In genomic region chr15:81932951-81933470, GRCm38 (mm10) we compare ENCODE assay signal across 10 mouse cellular contexts. TPM values are rescaled to one million over a fixed set of nuclear protein-coding genes. Genes with fewer than 3 reads are reported as not detected.
A peak's percentile ranks its signal among the peaks of the same experiment; 100 is the strongest.
DNase-seq lines count a peak whose midpoint lies in the region; ATAC-seq and TF ChIP-seq lines count a peak whose summit lies in the region.
"Had no signal": no experiment of that assay in that cellular context is flagged by ENCODE, and none has a peak within 500 bp of the region (broad histone marks: within the 10 kb centered on the region; RNA-seq: fewer than 3 reads in every experiment).

No protein-coding gene starts in this region.

- peaks cover 16% of the 10 kb centered on the region for H3K4me1 ChIP-seq in intestine, embryonic 14.5 days (replicated peaks; ENCODE audit: control insufficient read depth, insufficient read depth, low read length)
- 0 out of 2 replicates have a peak, but pooled peaks cover 2% of the 10 kb centered on the region for H3K4me1 ChIP-seq in intestine, postnatal 0 days (replicated peaks; ENCODE audit: control insufficient read depth, insufficient read depth, low read length)
- peaks cover 29% of the 10 kb centered on the region for H3K4me1 ChIP-seq in kidney, postnatal 0 days (replicated peaks; ENCODE audit: insufficient read depth, low read length)
- H3K4me1 ChIP-seq in midbrain, postnatal 0 days (ENCODE audit: insufficient read depth, low read length), result peaks cover 4% of the 10 kb centered on the region; the same call in 1 of the 2 replicates

- H3K36me3 ChIP-seq in intestine, embryonic 14.5 days (ENCODE audit: control insufficient read depth, insufficient read depth, low read length), result no peaks in the 10 kb centered on the region
- H3K36me3 ChIP-seq in intestine, postnatal 0 days (ENCODE audit: control insufficient read depth, insufficient read depth), result no peaks in the 10 kb centered on the region
- H3K36me3 ChIP-seq in kidney, postnatal 0 days (ENCODE audit: insufficient read depth, low read length), result no peaks in the 10 kb centered on the region
- no peaks in the 10 kb centered on the region for H3K36me3 ChIP-seq in midbrain, postnatal 0 days (ENCODE audit: insufficient read depth, low read length)
- H3K36me3 ChIP-seq: G1E; lung, embryonic 15.5 days had no signal

- H3K27me3 ChIP-seq in intestine, embryonic 14.5 days (replicated peaks; ENCODE audit: control insufficient read depth, insufficient read depth, low read length), result no peaks in the 10 kb centered on the region
- H3K27me3 ChIP-seq in intestine, postnatal 0 days (replicated peaks; ENCODE audit: control insufficient read depth, insufficient read depth, low read length), result peaks cover 8% of the 10 kb centered on the region; the same call in 1 of the 2 replicates
- no peaks in the 10 kb centered on the region for H3K27me3 ChIP-seq in kidney, postnatal 0 days (ENCODE audit: insufficient read depth, low read length)
- no peaks in the 10 kb centered on the region for H3K27me3 ChIP-seq in midbrain, postnatal 0 days (ENCODE audit: insufficient read depth, low read length)

- peak overlapping the region; percentile 20; the same call in 1 of the 2 replicates for H3K9ac ChIP-seq in intestine, embryonic 14.5 days (ENCODE audit: low read length)
- no peak overlapping the region for H3K9ac ChIP-seq in intestine, postnatal 0 days (ENCODE audit: low read depth, low read length)
- H3K9ac ChIP-seq in kidney, postnatal 0 days (ENCODE audit: low read depth, low read length), result peak overlapping the region; percentile 27; the same call in 1 of the 2 replicates
- no peak overlapping the region for H3K9ac ChIP-seq in midbrain, postnatal 0 days (replicated peaks; ENCODE audit: low read length, poor library complexity, severe bottlenecking)
- H3K9ac ChIP-seq: lung, embryonic 15.5 days had no signal

- H3K4me3 ChIP-seq in intestine, embryonic 14.5 days (ENCODE audit: low read depth, low read length), result no peak overlapping the region
- H3K4me3 ChIP-seq in intestine, postnatal 0 days (ENCODE audit: low read depth, low read length), result no peak overlapping the region
- no peak overlapping the region for H3K4me3 ChIP-seq in kidney, postnatal 0 days (replicated peaks; ENCODE audit: low read depth, low read length)
- H3K4me3 ChIP-seq in midbrain, postnatal 0 days (ENCODE audit: low read depth, low read length), result no peak overlapping the region
- H3K4me3 ChIP-seq: lung, embryonic 15.5 days had no signal

- peak overlapping the region; percentile 60; the same call in 1 of the 2 replicates for H3K27ac ChIP-seq in intestine, embryonic 14.5 days (ENCODE audit: low read depth)
- no peak overlapping the region for H3K27ac ChIP-seq in intestine, postnatal 0 days (ENCODE audit: low read depth, low read length)
- H3K27ac ChIP-seq in kidney, postnatal 0 days, result peak overlapping the region; percentile 77
- no peak overlapping the region for H3K27ac ChIP-seq in midbrain, postnatal 0 days (ENCODE audit: low read depth, low read length)
- H3K27ac ChIP-seq: lung, embryonic 15.5 days had no signal

- no peaks in the 10 kb centered on the region for H3K9me3 ChIP-seq in intestine, embryonic 14.5 days (ENCODE audit: control insufficient read depth, low read length)
- no peaks in the 10 kb centered on the region for H3K9me3 ChIP-seq in intestine, postnatal 0 days (ENCODE audit: control insufficient read depth)
- H3K9me3 ChIP-seq in kidney, postnatal 0 days (replicated peaks; ENCODE audit: low read length), result no peaks in the 10 kb centered on the region
- no peaks in the 10 kb centered on the region for H3K9me3 ChIP-seq in midbrain, postnatal 0 days (ENCODE audit: low read length)
- H3K9me3 ChIP-seq: G1E; lung, embryonic 15.5 days had no signal

- no peak for TF ChIP-seq CTCF in intestine, postnatal 0 days (IDR thresholded peaks at IDR 0.05; ENCODE audit: low read depth)
- TF ChIP-seq CTCF in kidney, postnatal 0 days (IDR thresholded peaks at IDR 0.05; ENCODE audit: low read depth), result no peak
- TF ChIP-seq CTCF in midbrain, postnatal 0 days (IDR thresholded peaks at IDR 0.05), result no peak

- 0 out of 2 replicates have a peak overlapping the region, but pooled peaks have one; percentile 16 for H3K4me2 ChIP-seq in intestine, embryonic 14.5 days (ENCODE audit: low read length)
- H3K4me2 ChIP-seq in intestine, postnatal 0 days (replicated peaks; ENCODE audit: low read depth), result no peak overlapping the region
- H3K4me2 ChIP-seq in kidney, postnatal 0 days (ENCODE audit: low read length), result peak overlapping the region; percentile 23; the same call in 1 of the 2 replicates
- H3K4me2 ChIP-seq in midbrain, postnatal 0 days (ENCODE audit: low read depth, low read length, poor library complexity, severe bottlenecking), result no peak overlapping the region; the same call in 1 of the 2 replicates
- H3K4me2 ChIP-seq: lung, embryonic 15.5 days had no signal

- 17% methylated on average over 12 of the region's 12 CpGs for WGBS in intestine, embryonic 14.5 days
- 28% methylated on average over 12 of the region's 12 CpGs for WGBS in intestine, postnatal 0 days
- WGBS in kidney, postnatal 0 days, result 12% methylated on average over 12 of the region's 12 CpGs
- WGBS in midbrain, postnatal 0 days, result 32% methylated on average over 12 of the region's 12 CpGs

- no peak for DNase-seq in intestine, embryonic 14.5 days (ENCODE audit: low spot score)
- peak; percentile 93 for DNase-seq in kidney, postnatal 0 days (ENCODE audit: low spot score)
- no peak for DNase-seq in gastrocnemius, adult 8-10 months (ENCODE audit: low spot score in 2 of 2)
- no peak for DNase-seq in midbrain, postnatal 0 days (ENCODE audit: low spot score)

- ATAC-seq in intestine, embryonic 14.5 days (replicated peaks; ENCODE audit: low FRiP score, low TSS enrichment, low read depth), result no peak
- no peak for ATAC-seq in intestine, postnatal 0 days
- peak; percentile 61 for ATAC-seq in activated CD4-positive, CD25-positive, alpha-beta regulatory T cell, adult 4 months
- peak; percentile 45; the same call in 1 of the 2 replicates for ATAC-seq in kidney, postnatal 0 days (replicated peaks; ENCODE audit: low FRiP score, low read depth)
- ATAC-seq in neutrophil, adult 5-6 weeks (ENCODE audit: extremely low read depth, insufficient number of reproducible peaks, low FRiP score, poor library complexity, severe bottlenecking), result peak; percentile 54; the same call in 1 of the 2 replicates
- no peak for ATAC-seq in cerebellum, adult (ENCODE audit: insufficient number of reproducible peaks, low FRiP score, low TSS enrichment)
- no peak for ATAC-seq in midbrain, postnatal 0 days (ENCODE audit: low FRiP score)

RNA-seq across cellular contexts. Expression of gene Csdc2, which starts 3.5 kb away (rescaled TPM):
- 16.0 and 19.4 TPM in 2 replicates for polyA plus RNA-seq in intestine, embryonic 14.5 days (2014; fragmentation: Nextera tagmentation; extraction: Ambion mirVana)
- 4.4 and 4.9 TPM in 2 replicates for polyA plus RNA-seq in intestine, postnatal 0 days (2015; fragmentation: Nextera tagmentation; extraction: Ambion mirVana)
- not detected for polyA plus RNA-seq in activated CD4-positive, CD25-positive, alpha-beta regulatory T cell, adult 4 months (2017; shearing (Covaris generic))
- polyA plus RNA-seq in kidney, postnatal 0 days (2015; fragmentation: Nextera tagmentation; extraction: Ambion mirVana), result 20.4 and 23.1 TPM in 2 replicates
- total RNA-seq in neutrophil, adult 5-6 weeks (2017), result 0.37 TPM in 1 of 2 replicates, not detected in the other
- 1 to 10 TPM in 2 of 4 experiments, under 1 TPM in 2; 0.67 to 1.9 (median 0.90) TPM for total RNA-seq in gastrocnemius, adult 8-10 months (2022)
- total RNA-seq in midbrain, postnatal 0 days (2014; rRNA removed), result 172 and 196 TPM in 2 replicates
- 323 and 327 TPM in 2 replicates for polyA plus RNA-seq in midbrain, postnatal 0 days (2015; fragmentation: Nextera tagmentation; extraction: Ambion mirVana)
- total RNA-seq: G1E had no signal
- polyA plus RNA-seq: G1E had no signal

RNA-seq across cellular contexts. Expression of gene Polr3h, which starts 7.0 kb away (rescaled TPM):
- polyA plus RNA-seq in intestine, embryonic 14.5 days (2014; fragmentation: Nextera tagmentation; extraction: Ambion mirVana), result 75.4 and 79.5 TPM in 2 replicates
- polyA plus RNA-seq in intestine, postnatal 0 days (2015; fragmentation: Nextera tagmentation; extraction: Ambion mirVana), result 114 and 123 TPM in 2 replicates
- 10 to 100 TPM; 21.1 to 31.2 TPM for polyA plus RNA-seq in activated CD4-positive, CD25-positive, alpha-beta regulatory T cell, adult 4 months (2017; shearing (Covaris generic))
- polyA plus RNA-seq in kidney, postnatal 0 days (2015; fragmentation: Nextera tagmentation; extraction: Ambion mirVana), result 122 and 129 TPM in 2 replicates
- total RNA-seq in neutrophil, adult 5-6 weeks (2017), result 11.5 and 12.2 TPM in 2 replicates
- total RNA-seq in gastrocnemius, adult 8-10 months (2022), result 10 to 100 TPM in 1 of 4 experiments, 1 to 10 TPM in 3; 7.2 to 10.2 (median 8.2) TPM
- total RNA-seq in midbrain, postnatal 0 days (2014; rRNA removed), result 46.5 and 49.5 TPM in 2 replicates
- polyA plus RNA-seq in midbrain, postnatal 0 days (2015; fragmentation: Nextera tagmentation; extraction: Ambion mirVana), result 77.0 and 80.3 TPM in 2 replicates

RNA-seq across cellular contexts. Expression of gene Pmm1, which starts 27.7 kb away (rescaled TPM):
- 25.8 and 26.6 TPM in 2 replicates for polyA plus RNA-seq in intestine, embryonic 14.5 days (2014; fragmentation: Nextera tagmentation; extraction: Ambion mirVana)
- 14.5 and 15.8 TPM in 2 replicates for polyA plus RNA-seq in intestine, postnatal 0 days (2015; fragmentation: Nextera tagmentation; extraction: Ambion mirVana)
- polyA plus RNA-seq in activated CD4-positive, CD25-positive, alpha-beta regulatory T cell, adult 4 months (2017; shearing (Covaris generic)), result 10 to 100 TPM; 22.5 to 24.6 TPM
- 27.1 and 27.8 TPM in 2 replicates for polyA plus RNA-seq in kidney, postnatal 0 days (2015; fragmentation: Nextera tagmentation; extraction: Ambion mirVana)
- total RNA-seq in neutrophil, adult 5-6 weeks (2017), result 5.0 and 9.6 TPM in 2 replicates
- 10 to 100 TPM; 15.6 to 17.9 (median 15.9) TPM for total RNA-seq in gastrocnemius, adult 8-10 months (2022)
- total RNA-seq in midbrain, postnatal 0 days (2014; rRNA removed), result 157 and 172 TPM in 2 replicates
- 122 and 134 TPM in 2 replicates for polyA plus RNA-seq in midbrain, postnatal 0 days (2015; fragmentation: Nextera tagmentation; extraction: Ambion mirVana)

RNA-seq across cellular contexts. Expression of gene 1700029P11Rik, which starts 47.3 kb away (rescaled TPM):
- polyA plus RNA-seq in intestine, embryonic 14.5 days (2014; fragmentation: Nextera tagmentation; extraction: Ambion mirVana), result not detected in 2 replicates
- not detected in 2 replicates for polyA plus RNA-seq in intestine, postnatal 0 days (2015; fragmentation: Nextera tagmentation; extraction: Ambion mirVana)
- not detected for polyA plus RNA-seq in activated CD4-positive, CD25-positive, alpha-beta regulatory T cell, adult 4 months (2017; shearing (Covaris generic))
- not detected in 2 replicates for polyA plus RNA-seq in kidney, postnatal 0 days (2015; fragmentation: Nextera tagmentation; extraction: Ambion mirVana)
- total RNA-seq in neutrophil, adult 5-6 weeks (2017), result not detected in 2 replicates
- not detected for total RNA-seq in gastrocnemius, adult 8-10 months (2022)
- total RNA-seq in midbrain, postnatal 0 days (2014; rRNA removed), result not detected in 2 replicates
- polyA plus RNA-seq in midbrain, postnatal 0 days (2015; fragmentation: Nextera tagmentation; extraction: Ambion mirVana), result not detected in 2 replicates
- total RNA-seq: G1E had no signal
- polyA plus RNA-seq: G1E; lung, embryonic 15.5 days had no signal

RNA-seq across cellular contexts. Expression of gene Xrcc6, which starts 54.6 kb away (rescaled TPM):
- 87.0 and 96.7 TPM in 2 replicates for polyA plus RNA-seq in intestine, embryonic 14.5 days (2014; fragmentation: Nextera tagmentation; extraction: Ambion mirVana)
- 22.6 and 23.2 TPM in 2 replicates for polyA plus RNA-seq in intestine, postnatal 0 days (2015; fragmentation: Nextera tagmentation; extraction: Ambion mirVana)
- polyA plus RNA-seq in activated CD4-positive, CD25-positive, alpha-beta regulatory T cell, adult 4 months (2017; shearing (Covaris generic)), result 10 to 100 TPM; 50.9 to 58.1 TPM
- 45.2 and 53.6 TPM in 2 replicates for polyA plus RNA-seq in kidney, postnatal 0 days (2015; fragmentation: Nextera tagmentation; extraction: Ambion mirVana)
- 33.9 and 49.0 TPM in 2 replicates for total RNA-seq in neutrophil, adult 5-6 weeks (2017)
- 10 to 100 TPM; 20.6 to 24.5 (median 24.2) TPM for total RNA-seq in gastrocnemius, adult 8-10 months (2022)
- total RNA-seq in midbrain, postnatal 0 days (2014; rRNA removed), result 25.6 and 28.3 TPM in 2 replicates
- polyA plus RNA-seq in midbrain, postnatal 0 days (2015; fragmentation: Nextera tagmentation; extraction: Ambion mirVana), result 23.2 and 28.2 TPM in 2 replicates

Comparison
In these comparisons a context has a peak if more than half of its experiments do, and no peak if none do; other contexts are left out.
1. H3K27ac ChIP-seq: peak in intestine, embryonic 14.5 days (single experiment) and kidney, postnatal 0 days (single experiment); none in intestine, postnatal 0 days (single experiment) and midbrain, postnatal 0 days (single experiment).
2. H3K4me2 ChIP-seq: peak in intestine, embryonic 14.5 days (single experiment) and kidney, postnatal 0 days (single experiment); none in intestine, postnatal 0 days (single experiment) and midbrain, postnatal 0 days (single experiment).
3. H3K9ac ChIP-seq: peak in intestine, embryonic 14.5 days (single experiment) and kidney, postnatal 0 days (single experiment); none in intestine, postnatal 0 days (single experiment) and midbrain, postnatal 0 days (single experiment).
4. ATAC-seq: peak in activated CD4-positive, CD25-positive, alpha-beta regulatory T cell, adult 4 months (single experiment), kidney, postnatal 0 days (single experiment) and neutrophil, adult 5-6 weeks (single experiment); none in intestine, embryonic 14.5 days (single experiment), intestine, postnatal 0 days (single experiment), cerebellum, adult (single experiment) and midbrain, postnatal 0 days (single experiment).
5. RNA of gene Csdc2, which starts 3.5 kb away (polyA plus RNA-seq): 323 to 327 TPM in midbrain, postnatal 0 days; 20.4 to 23.1 TPM in kidney, postnatal 0 days, 16.0 to 19.4 TPM in intestine, embryonic 14.5 days, 4.4 to 4.9 TPM in intestine, postnatal 0 days and not detected in activated CD4-positive, CD25-positive, alpha-beta regulatory T cell, adult 4 months; every median in the first group is over 10 times any median in the second.